Mouse (Mus musculus): ENCODE measurements around the gene Ryr3.

- TF ChIP-seq POLR2A (IDR thresholded peaks at IDR 0.05; ENCODE audit: insufficient read length, low read depth) = no peak
- no peak for TF ChIP-seq USF1 (IDR thresholded peaks at IDR 0.05; ENCODE audit: low read depth)
- TF ChIP-seq MYOG (IDR thresholded peaks at IDR 0.05; ENCODE audit: control insufficient read depth in 1 of 3, insufficient read depth in 1 of 3, insufficient read length in 2 of 3, low read depth in 2 of 3) = no peak
- TF ChIP-seq E2F4 (IDR thresholded peaks at IDR 0.05; ENCODE audit: insufficient read depth) = no peak
- TF ChIP-seq TCF12 (IDR thresholded peaks at IDR 0.05; ENCODE audit: insufficient read depth, poor library complexity, severe bottlenecking) = no peak
- no peak for TF ChIP-seq MYOD1 (IDR thresholded peaks at IDR 0.05; ENCODE audit: control insufficient read depth in 1 of 3, insufficient read length in 2 of 3, low read depth in 2 of 3)
Observed at GRCm38 (mm10) chr2:112762006-112762405, 454.9 kb downstream of the Ryr3 start.

Data from myocyte (in vitro differentiated cells).